Mouse (Mus musculus) midbrain, embryonic 14.5 days (tissue): Measurements from ENCODE around the gene Eps15l1. TPM values are rescaled to one million over a fixed set of nuclear protein-coding genes. Genes with fewer than 3 reads are reported as not detected.

Experiments
- ATAC-seq: fragments of 200-750 bp; cut with Nextera tagmentation; 2 replicates; pipeline ENCODE4 v1.8.0; 2017; ENCODE audit warnings: moderate number of reproducible peaks, moderate library complexity; ENCODE audit not compliant: low FRiP score, low TSS enrichment
- DNase-seq: peaks from one replicate; pipeline ENCODE4 v3.0.0-alpha.2; 2015
- H3K27ac ChIP-seq: fragments of 300-500 bp; sonication (generic); replicated peaks from 2 replicates; pipeline ENCODE4 v1.5.1; 2014; ENCODE audit warnings: mild to moderate bottlenecking, low read depth, low read length, moderate library complexity
- H3K27me3 ChIP-seq: fragments of 300-500 bp; sonication (generic); 2 replicates; pipeline ENCODE4 v1.6.1; 2014; ENCODE audit warnings: low read length, control low read depth, mixed read lengths; ENCODE audit not compliant: control insufficient read depth, insufficient read depth
- H3K36me3 ChIP-seq: fragments of 300-500 bp; sonication (generic); 2 replicates; pipeline ENCODE4 v1.6.1; 2014; ENCODE audit warnings: low read length, control low read depth; ENCODE audit not compliant: control insufficient read depth, insufficient read depth
- H3K4me1 ChIP-seq: fragments of 300-500 bp; sonication (generic); 2 replicates; pipeline ENCODE4 v1.6.1; 2014; ENCODE audit warnings: mild to moderate bottlenecking, antibody characterized with exemption, low read length, control low read depth; ENCODE audit not compliant: control insufficient read depth, insufficient read depth
- H3K4me2 ChIP-seq: fragments of 300-500 bp; sonication (generic); 2 replicates; pipeline ENCODE4 v1.6.1; 2014; ENCODE audit warnings: mild to moderate bottlenecking, low read length, moderate library complexity
- H3K4me3 ChIP-seq: fragments of 300-500 bp; sonication (generic); replicated peaks from 2 replicates; pipeline ENCODE4 v1.5.1; 2014; ENCODE audit warnings: low read depth, low read length
- H3K9ac ChIP-seq: fragments of 300-500 bp; sonication (generic); replicated peaks from 2 replicates; pipeline ENCODE4 v1.6.1; 2014; ENCODE audit warnings: mild to moderate bottlenecking, low read length, moderate library complexity
- H3K9me3 ChIP-seq: fragments of 300-500 bp; sonication (generic); 2 replicates; pipeline ENCODE4 v1.6.1; 2016; ENCODE audit warnings: low read length, control low read depth, mixed read lengths; ENCODE audit not compliant: control insufficient read depth
- WGBS: fragments of 180-500 bp; shearing (Covaris S2); extraction: QIAGEN DNeasy Blood & Tissue Kit; methylation state at CpG from one replicate; pipeline ENCODE4 v1.1.7; 2014; 5-methylcytosine and 5-hydroxymethylcytosine counted together
- polyA plus RNA-seq: library from polyadenylated mRNA; unstranded; fragments of >200 nt; fragmentation: Nextera tagmentation; extraction: Ambion mirVana; gene quantifications from 2 replicates; pipeline ENCODE4 v1.2.1, GENCODE M21; 2014

Gene Eps15l1
- polyA plus RNA-seq, 1 experiment from 2014 or later: 72.5 TPM

DNA sequence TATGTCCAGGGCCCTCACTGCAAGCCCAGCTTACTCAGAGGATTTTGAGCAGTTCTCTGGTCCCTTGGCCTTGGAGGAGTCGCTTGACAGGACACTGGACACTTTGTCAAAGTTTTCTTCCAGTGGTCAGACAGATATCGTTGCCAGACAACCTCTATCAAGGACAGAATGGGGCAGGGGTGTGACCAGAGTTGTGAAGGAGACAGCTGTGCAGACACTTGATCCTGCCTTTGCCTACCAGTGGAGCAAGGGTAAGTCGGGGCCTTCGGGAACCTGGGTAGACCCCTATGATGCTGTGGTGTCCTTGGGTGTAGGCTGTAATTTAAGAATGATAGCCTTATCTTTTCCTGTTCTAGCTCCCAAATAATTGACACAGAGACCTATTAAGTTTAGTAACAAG is 34.1 kb upstream of the Eps15l1 start:
- no peak overlapping the region for H3K4me3 ChIP-seq
- WGBS: 95% methylated on average over 4 of the region's 4 CpGs
- no peak overlapping the region for H3K4me2 ChIP-seq
- DNase-seq (no peak), ATAC-seq (no peak)
- no peaks in the 10 kb centered on the region for H3K27me3 ChIP-seq
- no peaks in the 10 kb centered on the region for H3K9me3 ChIP-seq
- H3K27ac ChIP-seq: no peak overlapping the region
- peaks cover 73% of the 10 kb centered on the region for H3K36me3 ChIP-seq
- no peak overlapping the region for H3K9ac ChIP-seq
- no peaks in the 10 kb centered on the region for H3K4me1 ChIP-seq

DNA sequence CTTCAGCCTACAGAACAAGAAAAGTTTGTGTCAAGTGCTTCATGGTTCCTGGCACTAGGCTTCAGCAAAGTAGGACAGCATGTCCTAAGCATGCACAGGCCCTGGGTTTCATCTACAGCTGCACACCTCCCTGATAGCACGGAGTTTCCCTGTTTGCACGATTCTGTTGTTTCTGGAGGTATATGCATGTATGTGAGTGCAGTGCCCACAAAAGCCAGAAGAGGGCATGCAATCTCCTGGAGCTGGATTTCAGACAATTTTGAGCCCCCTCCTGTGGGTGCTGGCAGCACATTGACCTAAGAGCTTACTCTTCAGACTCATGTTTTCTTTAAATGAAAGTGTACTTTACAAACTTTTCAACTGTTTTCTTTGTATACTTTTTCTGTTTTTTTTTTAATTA is 32.6 kb upstream of the Eps15l1 start:
- no peak overlapping the region for H3K9ac ChIP-seq
- no peaks in the 10 kb centered on the region for H3K27me3 ChIP-seq
- H3K27ac ChIP-seq: no peak overlapping the region
- no peak overlapping the region for H3K4me3 ChIP-seq
- WGBS: 94% methylated on average over 2 of the region's 2 CpGs
- no peak for ATAC-seq
- peaks cover 74% of the 10 kb centered on the region for H3K36me3 ChIP-seq
- H3K4me1 ChIP-seq: no peaks in the 10 kb centered on the region
- H3K4me2 ChIP-seq: no peak overlapping the region
- no peaks in the 10 kb centered on the region for H3K9me3 ChIP-seq
- DNase-seq: no peak

DNA sequence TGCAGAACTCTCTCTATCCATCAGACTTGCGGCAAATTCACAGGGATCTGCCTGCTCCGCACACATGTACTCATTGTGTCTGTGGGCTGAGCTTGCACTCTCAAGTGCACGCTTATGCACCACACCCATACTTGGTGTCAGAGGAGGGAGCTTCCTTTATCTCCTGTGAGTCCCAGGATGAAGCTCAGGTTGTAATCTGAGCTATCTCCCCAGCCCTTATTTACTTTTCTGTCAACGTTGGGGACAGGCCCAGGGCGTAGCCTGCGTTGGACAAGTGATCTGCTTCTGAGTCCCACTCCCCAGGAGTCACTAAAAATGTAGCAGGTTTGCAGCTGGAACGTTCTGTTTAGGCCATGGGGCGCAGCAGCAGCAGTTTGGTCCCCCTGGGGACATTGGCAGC is 30.3 kb upstream of the Eps15l1 start:
- Histone ChIP-seq H3K36me3 (peaks cover 60% of the 10 kb centered on the region), H3K4me2 (no peak overlapping the region)
- WGBS: 91% methylated on average over 8 of the region's 8 CpGs

DNA sequence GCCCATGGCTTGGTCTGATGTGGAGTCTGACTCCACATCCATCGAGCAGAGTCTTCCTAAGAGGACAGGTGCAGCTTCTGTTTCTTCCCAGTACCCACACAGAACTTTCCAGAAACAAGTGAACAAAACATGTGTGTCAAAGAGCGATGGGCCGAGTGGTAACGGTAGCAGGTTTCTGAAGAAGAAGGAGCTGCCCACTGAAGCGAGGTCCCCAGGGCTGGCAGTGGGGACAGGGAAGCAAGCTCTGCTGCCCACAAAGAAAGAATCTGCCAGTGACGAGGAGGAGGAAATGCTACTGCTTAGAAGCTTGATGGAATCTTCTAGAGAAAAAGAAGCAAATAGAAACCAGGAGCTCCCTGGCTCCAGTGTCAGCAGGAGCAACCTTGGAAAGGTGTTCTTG is 23.8 kb upstream of the Eps15l1 start:
- Histone ChIP-seq H3K4me3 (no peak overlapping the region), H3K4me1 (peaks cover 7% of the 10 kb centered on the region; the same call in 1 of the 2 replicates), H3K9ac (no peak overlapping the region), H3K36me3 (peaks cover 11% of the 10 kb centered on the region), H3K9me3 (no peaks in the 10 kb centered on the region), H3K27ac (no peak overlapping the region), H3K4me2 (no peak overlapping the region), H3K27me3 (no peaks in the 10 kb centered on the region)
- DNase-seq (no peak), ATAC-seq (no peak)
- WGBS: 93% methylated on average over 6 of the region's 6 CpGs

More for the DNA sequence above, 30.3 kb upstream of the Eps15l1 start:
- Histone ChIP-seq H3K9me3 (no peaks in the 10 kb centered on the region), H3K27me3 (no peaks in the 10 kb centered on the region), H3K27ac (no peak overlapping the region), H3K4me3 (no peak overlapping the region), H3K4me1 (no peaks in the 10 kb centered on the region), H3K9ac (no peak overlapping the region)
- DNase-seq (no peak), ATAC-seq (no peak)

DNA sequence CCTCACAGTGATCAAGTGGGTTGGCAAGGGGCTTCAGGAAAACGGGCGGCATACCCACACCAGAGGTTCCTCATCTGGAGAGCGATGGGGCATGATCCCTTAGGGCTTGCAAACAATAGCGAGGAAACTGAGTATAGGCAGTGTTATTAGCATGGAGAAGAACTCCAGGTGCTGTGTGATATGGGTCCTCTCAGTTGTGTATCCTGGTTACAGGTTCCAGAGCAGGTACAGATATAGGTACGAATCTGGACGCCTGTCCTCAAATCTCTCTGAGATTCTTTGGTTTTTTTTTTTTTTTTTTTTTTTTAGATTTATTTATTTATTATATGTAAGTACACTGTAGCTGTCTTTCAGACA is 22.7 kb upstream of the Eps15l1 start:
- peak; percentile 66; the same call in 1 of the 2 replicates for ATAC-seq
- peak overlapping the region; percentile 70 for H3K4me2 ChIP-seq
- H3K4me3 ChIP-seq: peak overlapping the region; percentile 45
- H3K9me3 ChIP-seq: no peaks in the 10 kb centered on the region
- peak overlapping the region; percentile 66; the same call in 1 of the 2 replicates for H3K9ac ChIP-seq
- 48% methylated on average over 6 of the region's 6 CpGs for WGBS
- peaks cover 7% of the 10 kb centered on the region; the same call in 1 of the 2 replicates for H3K4me1 ChIP-seq
- peak overlapping the region; percentile 78 for H3K27ac ChIP-seq
- peaks cover under 1% of the 10 kb centered on the region; the same call in 1 of the 2 replicates for H3K36me3 ChIP-seq
- H3K27me3 ChIP-seq: no peaks in the 10 kb centered on the region
- DNase-seq: no peak

DNA sequence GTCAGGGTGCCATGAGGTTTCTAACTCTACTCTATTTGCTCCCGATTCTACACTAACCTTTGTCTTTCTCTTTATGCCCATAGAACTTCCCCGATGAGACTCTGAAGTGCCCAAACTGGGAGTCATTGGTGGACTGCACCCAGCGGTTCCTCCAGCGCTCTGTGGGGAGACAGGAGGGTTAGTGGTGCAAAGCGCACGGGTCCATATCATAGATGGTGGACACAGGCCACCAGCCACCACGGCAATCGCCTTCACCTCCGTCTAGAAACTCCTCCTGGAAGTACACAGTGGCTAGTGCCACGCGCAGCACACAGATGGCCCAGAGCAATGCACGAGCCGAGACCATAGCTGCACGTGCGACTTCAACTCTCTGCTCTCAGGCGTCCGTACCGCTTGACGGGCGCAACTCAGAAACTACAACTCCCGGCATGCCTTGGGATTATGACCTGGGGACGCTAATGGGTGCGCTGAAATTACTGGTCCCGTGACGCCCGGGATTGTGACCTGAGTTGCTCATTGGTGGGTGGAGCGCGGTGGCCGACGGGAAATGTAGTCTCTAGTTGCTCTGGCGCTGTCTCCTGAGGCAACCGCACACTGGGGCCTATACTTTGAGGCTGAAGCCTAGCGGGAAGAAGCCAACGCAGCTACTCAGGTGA is 22.2 kb upstream of the Eps15l1 start, which contains the start of the genes Calr3 and 1700030K09Rik:
TSS of gene Calr3 (minus strand) at position 533 of the 656 bp plus-strand sequence.
TSS of gene 1700030K09Rik (plus strand) at position 543 of the 656 bp plus-strand sequence.
- ATAC-seq (peak; percentile 99), DNase-seq (peak; percentile 99)
- H3K4me1 ChIP-seq: peaks cover 7% of the 10 kb centered on the region; the same call in 1 of the 2 replicates
- H3K36me3 ChIP-seq: no peaks in the 10 kb centered on the region
- H3K9ac ChIP-seq: peak within 1 kb of the TSS; percentile 66
- H3K27ac ChIP-seq: peak within 1 kb of the TSS; percentile 78
- H3K9me3 ChIP-seq: no peaks in the 10 kb centered on the region
- H3K4me2 ChIP-seq: peak within 1 kb of the TSS; percentile 70
- H3K27me3 ChIP-seq: no peaks in the 10 kb centered on the region
- WGBS: 6% methylated on average over 34 of the region's 34 CpGs
- peak within 1 kb of the TSS; percentile 45 for H3K4me3 ChIP-seq

DNA sequence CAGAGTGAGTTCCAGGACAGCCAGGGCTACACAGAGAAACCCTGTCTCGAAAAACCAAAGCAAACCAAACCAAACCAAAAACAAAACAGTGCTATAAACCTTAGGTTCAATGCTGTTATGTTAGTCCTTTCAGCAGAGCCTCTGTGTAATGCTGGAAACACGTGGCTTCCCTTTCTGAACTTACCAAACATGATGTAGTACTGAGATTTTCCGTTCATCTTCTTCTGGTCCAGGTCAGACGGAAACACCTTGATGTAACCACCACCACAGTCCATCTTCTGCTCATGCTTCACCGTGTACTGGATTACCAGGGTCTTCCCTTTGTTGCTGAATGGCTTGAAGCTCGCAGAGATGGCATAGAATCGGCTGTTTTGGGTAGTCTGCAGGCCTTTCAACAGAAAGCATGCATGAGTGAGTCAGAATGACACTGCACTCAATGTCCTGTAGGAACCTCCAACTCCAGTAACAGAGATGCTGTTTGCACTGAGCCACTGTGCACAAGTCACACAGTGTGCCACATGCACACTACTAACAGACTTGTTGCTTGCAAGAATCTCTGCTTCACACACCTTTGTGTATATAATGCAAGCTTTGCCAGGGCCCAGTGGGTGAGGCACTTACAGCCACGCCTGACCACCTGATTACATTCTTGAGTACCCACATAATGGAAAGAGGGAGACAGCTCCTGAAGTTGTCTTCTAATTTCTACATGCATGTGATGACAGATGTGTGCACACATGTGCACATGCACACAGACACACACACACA is 17.2 kb upstream of the Eps15l1 start:
- no peak for DNase-seq
- H3K4me1 ChIP-seq: 0 out of 2 replicates have a peak, but pooled peaks cover 3% of the 10 kb centered on the region
- no peak overlapping the region for H3K9ac ChIP-seq
- no peak overlapping the region for H3K4me2 ChIP-seq
- ATAC-seq: no peak
- no peak overlapping the region for H3K4me3 ChIP-seq
- 63% methylated on average over 8 of the region's 8 CpGs for WGBS
- H3K27me3 ChIP-seq: no peaks in the 10 kb centered on the region
- no peak overlapping the region for H3K27ac ChIP-seq
- no peaks in the 10 kb centered on the region for H3K36me3 ChIP-seq
- no peaks in the 10 kb centered on the region for H3K9me3 ChIP-seq

DNA sequence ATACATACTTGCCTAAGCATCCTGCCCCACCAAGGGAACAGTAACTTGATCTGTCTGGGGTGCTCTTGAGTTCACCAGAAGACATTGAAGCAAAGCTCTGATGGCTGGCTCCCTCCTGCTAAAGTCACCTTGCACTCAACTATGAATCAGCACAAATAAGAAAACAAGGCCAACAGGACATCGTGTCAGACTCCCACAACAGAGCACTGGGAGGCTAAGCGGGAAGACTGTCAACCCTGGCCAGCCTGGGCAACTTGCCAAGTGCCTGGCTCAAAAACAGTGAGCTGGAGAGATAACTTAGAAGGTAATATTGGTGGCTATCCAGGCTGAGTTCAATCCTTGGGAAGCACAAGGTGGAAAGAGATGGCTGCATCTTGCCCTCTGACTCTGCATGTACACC is 13.7 kb upstream of the Eps15l1 start:
- H3K9ac ChIP-seq: no peak overlapping the region
- H3K9me3 ChIP-seq: no peaks in the 10 kb centered on the region
- no peak overlapping the region for H3K4me3 ChIP-seq
- 42% methylated on average over 2 of the region's 2 CpGs for whole genome bisulfite sequencing
- H3K36me3 ChIP-seq: no peaks in the 10 kb centered on the region
- H3K4me2 ChIP-seq: no peak overlapping the region
- ATAC-seq: no peak
- no peaks in the 10 kb centered on the region for H3K4me1 ChIP-seq
- no peak overlapping the region for H3K27ac ChIP-seq
- peak; percentile 15 for DNase-seq
- H3K27me3 ChIP-seq: no peaks in the 10 kb centered on the region
